Mouse (Mus musculus): ENCODE data around the gene Tbx1.

Gene Tbx1

DNA sequence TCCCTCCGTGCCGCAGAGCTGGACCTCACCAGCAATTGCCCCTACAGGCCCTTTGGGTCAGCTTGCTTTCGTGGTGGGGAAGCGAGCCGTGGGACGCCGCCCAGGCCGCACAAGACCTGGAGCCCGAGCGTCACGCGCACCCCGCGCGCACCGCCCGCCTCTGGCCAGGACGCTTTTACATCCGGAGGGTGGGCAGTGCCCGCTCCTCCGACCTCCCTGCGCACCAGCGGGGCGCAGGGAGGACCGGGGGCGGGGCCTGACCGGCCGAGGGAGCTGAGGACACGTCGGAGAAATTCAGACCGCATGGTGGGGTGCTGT, 1.8 kb downstream of the Tbx1 start:
- ATAC-seq (ENCODE audit: low TSS enrichment): no peak

DNA sequence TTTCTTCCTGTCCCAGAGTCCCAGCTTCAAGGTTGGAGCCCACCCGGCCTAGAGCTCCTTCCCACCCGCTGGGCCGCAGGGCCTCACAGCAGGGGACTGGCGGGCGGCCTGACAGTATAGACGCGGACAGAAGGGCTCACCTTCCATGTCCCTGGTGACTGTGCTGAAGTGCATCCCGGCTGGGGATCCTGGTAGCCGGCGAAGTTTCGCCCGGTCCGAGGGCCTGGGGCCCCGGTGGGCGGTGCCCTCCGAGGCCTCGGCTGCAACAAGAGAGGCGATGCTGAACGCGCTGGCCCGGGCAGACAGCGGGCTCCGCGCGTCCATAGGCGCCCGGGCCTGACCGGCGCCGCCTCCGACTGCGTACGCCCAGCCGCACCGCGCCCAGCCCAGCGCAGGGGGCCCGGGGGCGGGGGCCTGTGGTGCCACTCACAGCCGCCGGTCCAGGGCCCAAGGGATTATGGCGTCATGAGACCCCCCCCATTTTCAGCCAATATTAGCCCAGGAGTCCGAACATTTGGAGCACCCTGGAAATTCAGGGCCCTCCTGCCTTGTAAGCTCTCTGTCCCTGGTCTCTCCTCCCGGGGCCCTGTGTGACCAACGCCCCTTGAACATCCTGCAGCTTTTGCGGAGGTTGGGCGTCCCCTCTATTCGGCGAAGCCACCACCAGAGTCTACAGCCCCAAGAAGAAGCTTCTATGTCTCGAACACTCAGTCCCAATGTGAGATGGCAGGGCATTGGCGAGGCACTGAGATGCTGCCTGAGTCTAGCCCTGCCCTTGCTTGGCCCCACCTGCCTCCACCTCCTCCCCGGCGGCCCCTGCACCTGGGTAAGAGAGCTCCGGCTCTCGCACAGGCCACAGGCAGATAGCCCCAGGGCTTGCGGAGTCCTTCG, 2.4 kb downstream of the Tbx1 start:
- ATAC-seq (ENCODE audit: low TSS enrichment): no peak

- no peak for ATAC-seq (ENCODE audit: low TSS enrichment)
Observed at GRCm38 (mm10) chr16:18586906-18587546, 3.4 kb downstream of the Tbx1 start.

GRCm38 (mm10) chr16:18586076-18586905, 4.2 kb downstream of the Tbx1 start:
- ATAC-seq (ENCODE audit: low TSS enrichment): no peak

- no peak for ATAC-seq (ENCODE audit: low TSS enrichment)
Observed at GRCm38 (mm10) chr16:18585676-18586075, 4.8 kb downstream of the Tbx1 start.

- no peak for ATAC-seq (ENCODE audit: low TSS enrichment)
Observed at GRCm38 (mm10) chr16:18584901-18585510, 5.5 kb downstream of the Tbx1 start.

- ATAC-seq (ENCODE audit: low TSS enrichment): no peak
Observed at GRCm38 (mm10) chr16:18583673-18584357, 6.7 kb downstream of the Tbx1 start.

- no peak for ATAC-seq (ENCODE audit: low TSS enrichment)
Observed at GRCm38 (mm10) chr16:18583169-18583568, 7.3 kb downstream of the Tbx1 start.

DNA sequence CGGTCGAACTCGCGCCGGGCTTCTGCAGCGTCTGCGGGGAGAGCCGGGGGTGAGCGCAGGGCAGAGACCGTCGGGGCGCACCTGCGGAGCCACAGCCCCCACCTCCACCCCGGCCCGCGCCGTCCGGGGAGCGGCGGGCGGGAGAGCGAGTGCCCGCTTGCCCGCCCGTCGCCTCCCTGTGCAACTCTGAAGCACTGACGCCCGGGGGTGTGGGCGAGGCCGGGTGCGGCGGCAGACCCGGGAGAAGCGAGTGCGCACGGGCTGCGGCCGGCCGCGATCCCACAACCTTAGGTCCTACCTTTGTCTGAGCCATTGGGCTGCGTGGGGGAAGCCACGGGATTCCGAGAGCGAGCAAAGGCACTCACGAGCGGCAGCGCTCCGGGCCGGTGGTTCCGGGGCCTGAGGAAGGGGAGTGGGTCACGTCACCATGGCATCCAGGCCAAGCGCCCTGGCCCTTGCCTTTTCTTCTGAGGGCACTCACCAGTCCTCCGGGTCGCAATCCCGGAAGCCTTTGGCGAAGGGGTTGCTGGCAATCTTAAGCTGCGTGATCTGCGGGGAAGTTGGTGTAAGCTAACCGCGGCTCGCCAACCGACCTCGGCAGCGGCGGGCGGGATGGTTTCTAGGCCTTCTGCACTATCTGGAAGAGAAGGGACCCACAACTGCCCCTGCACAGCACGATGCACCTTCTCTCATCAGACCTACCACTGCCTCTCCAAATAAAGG, 7.9 kb downstream of the Tbx1 start:
- no peak for ATAC-seq (ENCODE audit: low TSS enrichment)

- ATAC-seq (ENCODE audit: low TSS enrichment): no peak; the same call in 1 of the 2 replicates
Observed at GRCm38 (mm10) chr16:18581623-18582205, 8.8 kb downstream of the Tbx1 start.

DNA sequence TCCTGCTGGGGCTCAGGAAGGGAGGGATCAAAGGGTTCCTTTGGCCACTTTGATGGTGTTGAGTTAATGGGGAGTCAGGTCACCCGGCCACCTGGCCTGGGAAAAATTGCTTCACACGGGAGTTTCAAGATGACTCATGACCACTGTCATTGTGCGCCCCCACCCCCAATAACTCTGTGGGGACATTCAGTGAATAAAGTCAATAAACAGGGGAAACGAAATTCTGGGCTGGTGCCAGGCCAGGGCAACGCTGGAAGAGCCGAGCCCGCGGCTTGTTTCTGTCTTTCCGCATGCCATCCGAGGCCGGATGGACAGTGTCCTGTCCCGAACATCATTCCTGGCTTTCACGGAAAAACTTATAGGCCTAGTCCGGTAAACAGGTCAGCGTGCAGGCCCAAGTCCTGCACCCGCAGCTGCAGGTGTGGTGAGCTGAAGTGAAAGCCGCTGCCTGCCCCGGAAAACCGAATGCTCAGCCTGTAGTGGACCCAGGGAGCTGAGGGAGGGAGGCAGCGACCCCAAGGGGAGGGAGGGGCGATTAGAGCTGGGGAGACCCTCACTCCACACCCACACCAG, 9.3 kb downstream of the Tbx1 start:
- no peak for ATAC-seq (ENCODE audit: low TSS enrichment)

GRCm38 (mm10) chr16:18580389-18580788, 10.1 kb downstream of the Tbx1 start:
- no peak for ATAC-seq (ENCODE audit: low TSS enrichment)

- no peak for ATAC-seq (ENCODE audit: low TSS enrichment)
Observed at GRCm38 (mm10) chr16:18577599-18578160, 12.8 kb downstream of the Tbx1 start.

GRCm38 (mm10) chr16:18577071-18577470, 13.4 kb downstream of the Tbx1 start:
- no peak for ATAC-seq (ENCODE audit: low TSS enrichment)

- ATAC-seq (ENCODE audit: low TSS enrichment): no peak
Observed at GRCm38 (mm10) chr16:18574196-18574595, 16.3 kb downstream of the Tbx1 start.

DNA sequence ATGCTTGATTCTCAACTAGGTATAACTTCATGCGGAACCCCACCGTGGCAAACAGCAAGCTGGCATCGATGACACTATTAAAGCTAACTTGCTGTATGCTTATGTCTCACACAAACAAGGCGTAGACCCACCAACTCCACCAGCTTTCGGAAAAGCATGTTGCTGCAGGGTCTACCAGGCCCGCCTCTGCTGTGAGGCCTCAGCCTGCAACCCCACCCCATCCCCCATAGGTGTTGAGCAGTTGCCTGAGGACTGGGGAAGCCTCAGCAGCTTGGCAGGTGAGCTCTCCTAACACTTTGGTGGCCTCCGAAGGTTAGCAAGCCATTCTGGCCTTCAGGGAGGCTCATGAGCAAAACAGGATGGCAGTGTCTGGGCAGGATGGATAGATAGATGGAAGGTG, 21.9 kb downstream of the Tbx1 start:
- ATAC-seq (ENCODE audit: low TSS enrichment): no peak

DNA sequence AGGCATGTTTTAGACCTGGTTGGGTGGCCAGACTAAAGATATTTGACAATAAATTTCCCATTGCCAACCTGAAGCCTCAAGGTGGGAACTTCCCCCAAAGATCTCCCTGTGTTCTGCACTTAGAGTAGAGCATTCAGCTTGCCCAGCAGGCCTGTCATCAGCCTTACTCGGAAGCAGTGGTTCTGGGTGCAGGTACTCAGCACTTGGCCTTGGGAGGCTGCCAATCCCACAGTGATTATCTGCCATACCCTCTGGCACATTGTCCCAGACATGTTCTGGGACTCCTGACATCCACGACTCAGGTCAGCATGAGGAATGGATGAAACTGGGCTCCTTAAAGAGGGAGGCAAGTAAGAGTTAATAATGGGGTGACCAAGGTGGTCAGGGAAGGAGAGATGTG, 26.0 kb downstream of the Tbx1 start:
- ATAC-seq (ENCODE audit: low TSS enrichment): no peak

- ATAC-seq (ENCODE audit: low TSS enrichment): no peak
Observed at GRCm38 (mm10) chr16:18556461-18556860, 34.0 kb downstream of the Tbx1 start.

DNA sequence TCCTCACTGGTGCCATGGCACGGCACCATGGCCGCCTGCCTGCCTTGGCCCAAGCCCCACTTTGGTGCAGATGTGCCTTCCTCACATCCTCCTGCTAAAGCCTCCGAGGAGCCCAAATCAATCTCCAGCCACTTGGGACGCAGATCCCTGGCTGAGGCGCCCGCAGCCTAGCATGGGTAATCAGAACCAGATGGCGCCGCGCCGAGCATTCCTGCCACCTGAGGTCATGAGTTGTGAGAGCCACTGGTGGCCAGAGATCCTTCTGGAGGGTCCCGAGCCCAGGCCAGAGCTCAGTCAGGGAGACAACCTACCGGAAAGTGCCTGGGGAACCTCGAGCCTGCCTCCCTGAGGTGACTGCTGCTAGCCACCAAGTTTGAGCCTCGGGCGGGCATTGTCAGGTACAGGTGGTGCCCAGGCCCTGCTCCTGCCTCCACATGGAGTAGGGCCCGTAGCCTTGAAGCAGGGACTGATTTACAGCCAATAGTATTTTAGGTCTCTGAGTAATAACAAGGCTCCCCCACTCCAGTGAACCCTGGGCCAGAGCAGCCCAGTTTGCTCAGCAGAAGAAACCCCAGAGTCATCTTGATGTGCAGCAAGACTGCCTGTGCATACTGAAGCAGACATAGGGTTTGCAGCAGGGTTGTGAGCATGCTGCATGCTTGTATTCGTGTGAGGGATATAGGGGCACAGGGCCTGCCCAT, 35.1 kb downstream of the Tbx1 start:
- no peak for ATAC-seq (ENCODE audit: low TSS enrichment)

Data from frontal cortex, adult (tissue).